9 mouse cellular contexts compared by ENCODE assay signal in the genomic region with DNA sequence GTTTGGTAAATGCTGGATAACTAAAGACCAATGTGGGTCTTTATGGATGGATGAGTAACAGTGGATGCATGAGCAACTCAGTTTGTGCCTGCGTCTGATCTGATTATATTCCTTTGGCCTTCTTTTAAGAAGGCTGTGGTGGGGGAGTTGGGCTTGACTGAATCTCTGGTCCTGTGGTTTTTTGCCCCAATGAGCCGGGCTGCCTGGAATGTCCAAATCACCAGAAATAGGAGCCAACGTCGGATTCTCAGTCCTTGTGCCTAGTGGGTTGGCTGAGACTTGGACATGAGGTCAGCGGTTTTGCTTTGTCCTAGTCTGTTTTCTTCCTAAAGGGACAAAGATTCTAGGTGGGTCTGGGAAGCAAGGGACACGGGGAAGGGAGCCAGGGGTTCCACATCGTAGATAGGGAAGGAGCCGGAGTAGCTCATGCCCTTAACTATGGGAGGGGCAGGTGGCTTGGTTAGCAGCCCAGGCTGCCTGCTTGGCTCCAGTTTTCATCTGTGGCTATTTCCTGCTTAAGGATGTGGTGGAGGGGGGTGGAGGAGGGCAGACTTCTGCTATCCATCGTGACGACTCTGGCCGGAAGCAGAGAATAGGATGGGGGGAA. TPM values are rescaled to one million over a fixed set of nuclear protein-coding genes. Genes with fewer than 3 reads are reported as not detected.
DNase-seq lines count a peak whose midpoint lies in the region; ATAC-seq and TF ChIP-seq lines count a peak whose summit lies in the region.
"Had no signal": no experiment of that assay in that cellular context is flagged by ENCODE, and none has a peak within 500 bp of the region (broad histone marks: within the 10 kb centered on the region; RNA-seq: fewer than 3 reads in every experiment).

No protein-coding gene starts in this region.

- TF ChIP-seq POLR2A in cerebellum, adult 2 months (IDR thresholded peaks at IDR 0.05; ENCODE audit: borderline replicate concordance, insufficient read depth, low read length) = no peak

- H3K4me1 ChIP-seq in lung, embryonic 16.5 days (replicated peaks; ENCODE audit: control insufficient read depth, insufficient read depth, low read length) = peaks cover 52% of the 10 kb centered on the region
- H3K4me1 ChIP-seq in cerebellum, adult 2 months (ENCODE audit: control insufficient read depth, insufficient read depth, low read length) = peaks cover 17% of the 10 kb centered on the region

- peaks cover 13% of the 10 kb centered on the region for H3K79me3 ChIP-seq in C2C12 (ENCODE audit: low read depth)

- 39% methylated on average over 11 of the region's 11 CpGs for WGBS in lung, embryonic 16.5 days
- WGBS in cerebellum, adult 2 months = 24% methylated on average over 11 of the region's 11 CpGs

- ATAC-seq in hematopoietic stem cell, adult 5-6 weeks (replicated peaks in 1 of 2; ENCODE audit: insufficient read depth in 1 of 2, low FRiP score in 2 of 2, low TSS enrichment in 1 of 2, low read depth in 1 of 2, poor library complexity in 2 of 2, severe bottlenecking in 2 of 2) = peak; percentile 15 to 46; a peak in 3 of 4 replicates
- ATAC-seq in lung, embryonic 16.5 days (ENCODE audit: low read depth) = peak; percentile 7; the same call in 1 of the 2 replicates

- H3K4me2 ChIP-seq in lung, embryonic 16.5 days (ENCODE audit: low read depth, low read length) = peak overlapping the region; percentile 43
- H3K4me2 ChIP-seq: limb, embryonic 13.5 days had no signal

- H3K36me3 ChIP-seq in C2C12 (ENCODE audit: control insufficient read depth, insufficient read depth) = peaks cover 14% of the 10 kb centered on the region
- peaks cover 7% of the 10 kb centered on the region for H3K36me3 ChIP-seq in lung, embryonic 16.5 days (ENCODE audit: control insufficient read depth, insufficient read depth, low read length)

- DNase-seq in fibroblast of lung, adult 2 months (ENCODE audit: low read depth) = peak; percentile 89
- DNase-seq in thymus, adult 18-20 months = no peak
- DNase-seq in spleen, postnatal 14 days (ENCODE audit: low spot score in 2 of 2) = no peak
- no peak for DNase-seq in right cerebral cortex, adult 18-20 months
- no peak for DNase-seq in cerebellum, adult 2 months

- H3K27me3 ChIP-seq in C2C12 (ENCODE audit: control insufficient read depth, insufficient read depth, insufficient read length) = no peaks in the 10 kb centered on the region
- H3K27me3 ChIP-seq in lung, embryonic 16.5 days (ENCODE audit: control insufficient read depth, insufficient read depth, low read depth, low read length) = peaks cover 8% of the 10 kb centered on the region
- no peaks in the 10 kb centered on the region for H3K27me3 ChIP-seq in cerebellum, adult 2 months (ENCODE audit: control insufficient read depth, insufficient read depth, low read length)

- peak overlapping the region; percentile 14 for H3ac ChIP-seq in C2C12 (ENCODE audit: control insufficient read depth, insufficient read length, low read depth)

- H3K27ac ChIP-seq in lung, embryonic 16.5 days (ENCODE audit: low read length) = peak overlapping the region; percentile 99
- H3K27ac ChIP-seq in cerebellum, adult 2 months (ENCODE audit: insufficient read depth, low read length) = no peak overlapping the region
- H3K27ac ChIP-seq: limb, embryonic 13.5 days had no signal

- no peaks in the 10 kb centered on the region for H3K9me3 ChIP-seq in lung, embryonic 16.5 days (ENCODE audit: control insufficient read depth, low read length)
- H3K9me3 ChIP-seq: limb, embryonic 13.5 days had no signal

- H3K9ac ChIP-seq in lung, embryonic 16.5 days (ENCODE audit: low read length) = peak overlapping the region; percentile 28; the same call in 1 of the 2 replicates
- H3K9ac ChIP-seq: limb, embryonic 13.5 days had no signal

- no peak overlapping the region for H3K4me3 ChIP-seq in C2C12 (ENCODE audit: insufficient read depth, poor library complexity, severe bottlenecking)
- no peak overlapping the region for H3K4me3 ChIP-seq in lung, embryonic 16.5 days (ENCODE audit: low read length)
- no peak overlapping the region for H3K4me3 ChIP-seq in cerebellum, adult 2 months (replicated peaks; ENCODE audit: insufficient read depth, low read depth, low read length)
- H3K4me3 ChIP-seq: limb, embryonic 13.5 days had no signal

- peaks cover 22% of the 10 kb centered on the region for H3K79me2 ChIP-seq in C2C12 (ENCODE audit: control insufficient read depth, insufficient read depth)

- no peak for TF ChIP-seq CTCF in C2C12 (IDR thresholded peaks at IDR 0.05; ENCODE audit: control insufficient read depth, insufficient read depth, insufficient read length)
- TF ChIP-seq CTCF in cerebellum, adult 2 months (IDR thresholded peaks at IDR 0.05; ENCODE audit: borderline replicate concordance, insufficient read depth, low read depth, low read length) = no peak

TF ChIP-seq in C2C12, 6 proteins besides CTCF, POLR2A, EP300 and RAD21:
- TF ChIP-seq USF1 (IDR thresholded peaks at IDR 0.05; ENCODE audit: low read depth) = no peak
- no peak for TF ChIP-seq CEBPB (IDR thresholded peaks at IDR 0.05; ENCODE audit: low read depth)
- no peak for TF ChIP-seq MYOG (IDR thresholded peaks at IDR 0.05; ENCODE audit: control insufficient read depth, extremely low read depth, insufficient read length)
- TF ChIP-seq MYOD1 (IDR thresholded peaks at IDR 0.05; ENCODE audit: control insufficient read depth, insufficient read length, low read depth) = no peak
- peak; percentile 17 for TF ChIP-seq MAX (IDR thresholded peaks at IDR 0.05)
- no peak for TF ChIP-seq FOSL1 (IDR thresholded peaks at IDR 0.05; ENCODE audit: insufficient read depth, low read length, poor library complexity, severe bottlenecking)

RNA-seq across cellular contexts. Expression of a gene that starts 2.0 kb away (rescaled TPM):
- polyA plus RNA-seq in C2C12 (2012; fragmentation: generic; extraction: Trizol) = 38.0 TPM
- 1.4 and 13.4 TPM in 2 replicates for total RNA-seq in hematopoietic stem cell, adult 5-6 weeks (2017)
- polyA plus RNA-seq in lung, embryonic 16.5 days (2015; fragmentation: Nextera tagmentation; extraction: Ambion mirVana) = 246 and 255 TPM in 2 replicates
- 23.8 and 29.7 TPM in 2 replicates for polyA plus RNA-seq in cerebellum, adult 2 months (2012; rRNA removed)

RNA-seq across cellular contexts. Expression of a gene that starts 6.4 kb away (rescaled TPM):
- polyA plus RNA-seq in C2C12 (2012; fragmentation: generic; extraction: Trizol) = 140 TPM
- 93.5 and 114 TPM in 2 replicates for total RNA-seq in hematopoietic stem cell, adult 5-6 weeks (2017)
- 141 and 146 TPM in 2 replicates for polyA plus RNA-seq in lung, embryonic 16.5 days (2015; fragmentation: Nextera tagmentation; extraction: Ambion mirVana)
- polyA plus RNA-seq in cerebellum, adult 2 months (2012; rRNA removed) = 155 and 159 TPM in 2 replicates

RNA-seq across cellular contexts. Expression of a gene that starts 9.7 kb away (rescaled TPM):
- 46.6 TPM for polyA plus RNA-seq in C2C12 (2012; fragmentation: generic; extraction: Trizol)
- total RNA-seq in hematopoietic stem cell, adult 5-6 weeks (2017) = 21.0 and 23.8 TPM in 2 replicates
- polyA plus RNA-seq in lung, embryonic 16.5 days (2015; fragmentation: Nextera tagmentation; extraction: Ambion mirVana) = 4.5 and 6.0 TPM in 2 replicates
- 160 and 163 TPM in 2 replicates for polyA plus RNA-seq in cerebellum, adult 2 months (2012; rRNA removed)

RNA-seq across cellular contexts. Expression of a gene that starts 25.2 kb away (rescaled TPM):
- 18.8 TPM for polyA plus RNA-seq in C2C12 (2012; fragmentation: generic; extraction: Trizol)
- total RNA-seq in hematopoietic stem cell, adult 5-6 weeks (2017) = 120 and 133 TPM in 2 replicates
- 179 and 185 TPM in 2 replicates for polyA plus RNA-seq in lung, embryonic 16.5 days (2015; fragmentation: Nextera tagmentation; extraction: Ambion mirVana)
- polyA plus RNA-seq in cerebellum, adult 2 months (2012; rRNA removed) = 171 and 172 TPM in 2 replicates

RNA-seq across cellular contexts. Expression of a gene that starts 25.7 kb away (rescaled TPM):
- 0.08 TPM for polyA plus RNA-seq in C2C12 (2012; fragmentation: generic; extraction: Trizol)
- 0.45 and 0.75 TPM in 2 replicates for total RNA-seq in hematopoietic stem cell, adult 5-6 weeks (2017)
- polyA plus RNA-seq in lung, embryonic 16.5 days (2015; fragmentation: Nextera tagmentation; extraction: Ambion mirVana) = 0.24 and 0.30 TPM in 2 replicates
- polyA plus RNA-seq in cerebellum, adult 2 months (2012; rRNA removed) = 0.87 and 1.0 TPM in 2 replicates
